Mouse (Mus musculus): ENCODE data around the gene Rnaseh2a.

DNA sequence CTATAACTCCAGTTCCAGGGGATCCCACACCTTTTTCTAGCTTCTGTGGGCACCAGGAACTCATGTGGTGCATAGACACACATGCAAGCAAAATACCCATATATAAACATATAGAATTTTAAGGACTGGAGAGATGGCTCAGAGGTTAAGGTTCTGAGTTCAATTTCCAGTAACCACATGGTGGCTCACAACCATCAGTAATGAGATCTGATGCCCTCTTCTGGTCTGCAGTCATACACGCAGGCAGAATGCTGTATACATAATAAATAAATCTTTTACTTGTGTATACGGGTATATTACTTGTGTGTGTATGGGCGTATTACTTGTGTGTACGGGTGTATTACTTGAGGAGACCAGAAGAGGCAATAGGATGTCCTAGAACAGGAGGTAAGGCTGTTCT, 5.6 kb downstream of the Rnaseh2a start:
- no peak for TF ChIP-seq CTCF (IDR thresholded peaks at IDR 0.05; ENCODE audit: borderline replicate concordance, insufficient read depth, low read depth, low read length)
- no peak for TF ChIP-seq POLR2A (IDR thresholded peaks at IDR 0.05; ENCODE audit: borderline replicate concordance, insufficient read depth, low read length)
